Mouse (Mus musculus) cerebellum, postnatal 14 days (tissue): ENCODE measurements around the gene Ppm1l.

Source experiments
- DNase-seq, 2 experiments: peaks; one replicate each; pipeline ENCODE4 v3.0.0; 2021; ENCODE audit warnings: mixed read lengths in 2 of 2

Gene Ppm1l

GRCm38 (mm10) chr3:69340486-69340885, 23.8 kb downstream of the Ppm1l start:
- DNase-seq: no peak

- no peak for DNase-seq
Observed at GRCm38 (mm10) chr3:69340971-69341370, 24.3 kb downstream of the Ppm1l start.

GRCm38 (mm10) chr3:69341514-69341913, 24.9 kb downstream of the Ppm1l start:
- no peak for DNase-seq

- no peak for DNase-seq
Observed at GRCm38 (mm10) chr3:69342247-69342921, 25.7 kb downstream of the Ppm1l start.

GRCm38 (mm10) chr3:69343124-69343523, 26.5 kb downstream of the Ppm1l start:
- DNase-seq: no peak

GRCm38 (mm10) chr3:69346514-69346913, 29.9 kb downstream of the Ppm1l start:
- DNase-seq: no peak

- no peak for DNase-seq
Observed at GRCm38 (mm10) chr3:69348197-69348920, 31.7 kb downstream of the Ppm1l start.

- no peak for DNase-seq
Observed at GRCm38 (mm10) chr3:69348921-69349237, 32.2 kb downstream of the Ppm1l start.

GRCm38 (mm10) chr3:69349973-69350372, 33.3 kb downstream of the Ppm1l start:
- peak; percentile 89 to 93 for DNase-seq

GRCm38 (mm10) chr3:69352194-69352593, 35.5 kb downstream of the Ppm1l start:
- no peak for DNase-seq

- no peak for DNase-seq
Observed at GRCm38 (mm10) chr3:69354681-69355080, 38.0 kb downstream of the Ppm1l start.

GRCm38 (mm10) chr3:69356078-69356665, 39.5 kb downstream of the Ppm1l start:
- DNase-seq: no peak

- no peak for DNase-seq
Observed at GRCm38 (mm10) chr3:69356781-69357180, 40.1 kb downstream of the Ppm1l start.

GRCm38 (mm10) chr3:69357897-69358619, 41.4 kb downstream of the Ppm1l start:
- peak in 1 of 2 experiments; percentile 55 for DNase-seq

GRCm38 (mm10) chr3:69358620-69358964, 41.9 kb downstream of the Ppm1l start:
- DNase-seq: no peak

GRCm38 (mm10) chr3:69360263-69360895, 43.7 kb downstream of the Ppm1l start:
- no peak for DNase-seq

- peak; percentile 86 for DNase-seq
Observed at GRCm38 (mm10) chr3:69361487-69362349, 45.1 kb downstream of the Ppm1l start.

GRCm38 (mm10) chr3:69362350-69362790, 45.7 kb downstream of the Ppm1l start:
- DNase-seq: peak; percentile 58 to 67

GRCm38 (mm10) chr3:69362906-69363305, 46.2 kb downstream of the Ppm1l start:
- no peak for DNase-seq

- no peak for DNase-seq
Observed at GRCm38 (mm10) chr3:69364151-69364550, 47.5 kb downstream of the Ppm1l start.

GRCm38 (mm10) chr3:69367916-69368315, 51.3 kb downstream of the Ppm1l start:
- no peak for DNase-seq

GRCm38 (mm10) chr3:69372731-69373130, 56.1 kb downstream of the Ppm1l start:
- DNase-seq: no peak
